Comparison of ENCODE assay signal across 28 mouse cellular contexts in the genomic region with DNA sequence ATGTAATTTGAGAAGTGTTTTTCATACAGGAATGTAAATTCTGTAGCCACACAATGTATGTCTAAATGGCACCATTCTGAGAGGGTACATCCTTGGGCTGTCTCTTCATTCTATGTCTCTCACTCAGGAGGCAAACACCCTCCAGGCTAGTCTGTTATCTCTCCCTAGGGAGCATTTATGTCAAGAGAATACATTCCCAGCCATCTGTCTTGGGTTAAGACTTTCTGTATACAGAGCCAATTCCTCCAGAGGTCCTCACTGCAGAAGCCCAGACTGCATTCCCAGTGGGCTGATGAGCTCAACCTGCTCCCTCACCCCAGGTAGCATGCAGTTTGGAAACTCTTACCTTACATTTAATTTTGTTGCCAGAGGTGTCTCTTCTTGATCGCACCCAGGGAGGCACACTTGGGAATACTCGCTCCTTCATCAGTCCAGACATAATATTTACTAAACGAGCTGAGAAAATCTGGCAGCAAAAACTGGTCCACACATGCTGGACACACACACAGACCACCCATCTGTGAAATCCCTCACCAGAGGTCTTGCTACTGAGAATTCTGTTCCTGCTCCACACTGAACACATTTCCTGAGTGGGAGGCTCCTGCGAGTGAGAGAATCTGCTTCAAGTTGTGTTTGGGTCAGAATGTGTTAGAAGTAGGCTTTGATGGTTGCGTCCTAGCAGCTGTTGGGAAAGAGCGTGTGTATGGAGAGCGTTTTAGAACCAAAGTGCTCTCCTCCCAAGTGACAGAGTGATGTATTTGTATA.
A peak's percentile ranks its signal among the peaks of the same experiment; 100 is the strongest.
DNase-seq lines count a peak whose midpoint lies in the region; ATAC-seq and TF ChIP-seq lines count a peak whose summit lies in the region.
"Had no signal": no experiment of that assay in that cellular context is flagged by ENCODE, and none has a peak within 500 bp of the region (broad histone marks: within the 10 kb centered on the region; RNA-seq: fewer than 3 reads in every experiment).

No protein-coding gene starts in this region.

- 82% methylated on average over 7 of the region's 7 CpGs for WGBS in heart, embryonic 12.5 days
- WGBS in lung, embryonic 14.5 days = 37% methylated on average over 7 of the region's 7 CpGs

- DNase-seq in heart, adult 11 months = peak; percentile 78
- peak; percentile 40 for DNase-seq in lung, embryonic 14.5 days
- no peak for DNase-seq in lung, postnatal 10 days
- DNase-seq in brain, embryonic 14.5 days (ENCODE audit: low read depth) = peak; percentile 20
- DNase-seq in mesoderm, embryonic 11.5 days (ENCODE audit: low read depth, low spot score) = peak; percentile 20
- DNase-seq: adrenal gland, postnatal 25 days; B cell, adult 2 months; cerebellum, adult 8-10 months; cerebellum, postnatal 36 days; heart, postnatal 14 days; kidney, adult 2 months; kidney, postnatal 36 days; layer of hippocampus, postnatal 36 days; retina, postnatal 1 day; right cerebral cortex, postnatal 14 days; thymus, postnatal 4 days had no signal

- no peaks in the 10 kb centered on the region for H3K4me1 ChIP-seq in heart, embryonic 12.5 days (replicated peaks)
- no peaks in the 10 kb centered on the region for H3K4me1 ChIP-seq in lung, embryonic 14.5 days (ENCODE audit: insufficient read depth)
- H3K4me1 ChIP-seq: forebrain, embryonic 13.5 days; neural tube, embryonic 12.5 days had no signal

- no peaks in the 10 kb centered on the region for H3K36me3 ChIP-seq in heart, embryonic 12.5 days
- no peaks in the 10 kb centered on the region for H3K36me3 ChIP-seq in lung, embryonic 14.5 days (ENCODE audit: insufficient read depth)
- H3K36me3 ChIP-seq: hindbrain, embryonic 10.5 days; intestine, embryonic 15.5 days; limb, embryonic 13.5 days; neural tube, embryonic 12.5 days had no signal

- TF ChIP-seq CTCF in lung, embryonic 14.5 days (IDR thresholded peaks at IDR 0.05; ENCODE audit: low read depth) = no peak
- no peak for TF ChIP-seq CTCF in brain, embryonic 14.5 days (IDR thresholded peaks at IDR 0.05; ENCODE audit: borderline replicate concordance, extremely low read depth, insufficient read depth, insufficient read length)

- no peak overlapping the region for H3K9ac ChIP-seq in heart, embryonic 12.5 days
- no peak overlapping the region for H3K9ac ChIP-seq in lung, embryonic 14.5 days
- H3K9ac ChIP-seq: forebrain, embryonic 13.5 days; intestine, embryonic 15.5 days; limb, embryonic 13.5 days; neural tube, embryonic 12.5 days had no signal

- H3K9me3 ChIP-seq in heart, embryonic 12.5 days (replicated peaks) = peaks cover 4% of the 10 kb centered on the region; the same call in 1 of the 2 replicates
- H3K9me3 ChIP-seq in lung, embryonic 14.5 days (ENCODE audit: low read depth, low read length) = no peaks in the 10 kb centered on the region
- H3K9me3 ChIP-seq: forebrain, embryonic 13.5 days; hindbrain, embryonic 10.5 days; intestine, embryonic 15.5 days; limb, embryonic 13.5 days; neural tube, embryonic 12.5 days had no signal

- no peak for TF ChIP-seq POLR2A in brain, embryonic 14.5 days (IDR thresholded peaks at IDR 0.05; ENCODE audit: borderline replicate concordance, extremely low read depth, insufficient read depth, insufficient read length, poor library complexity, severe bottlenecking)

- H3K4me3 ChIP-seq in heart, embryonic 12.5 days = no peak overlapping the region
- no peak overlapping the region for H3K4me3 ChIP-seq in lung, embryonic 14.5 days (ENCODE audit: low read depth, low read length)
- H3K4me3 ChIP-seq: forebrain, embryonic 13.5 days; hindbrain, embryonic 10.5 days; intestine, embryonic 15.5 days; limb, embryonic 13.5 days; myocyte; neural tube, embryonic 12.5 days had no signal

- no peak for ATAC-seq in heart, embryonic 12.5 days (ENCODE audit: insufficient number of reproducible peaks, low FRiP score)
- ATAC-seq in lung, embryonic 14.5 days (ENCODE audit: insufficient read depth) = peak; percentile 60; the same call in 1 of the 2 replicates
- ATAC-seq: forebrain, embryonic 13.5 days; hindbrain, embryonic 16.5 days; intestine, embryonic 15.5 days; lung, postnatal 0 days; midbrain, embryonic 16.5 days had no signal

- no peaks in the 10 kb centered on the region for H3K27me3 ChIP-seq in heart, embryonic 12.5 days (replicated peaks)
- no peaks in the 10 kb centered on the region for H3K27me3 ChIP-seq in lung, embryonic 14.5 days (ENCODE audit: insufficient read depth, low read length)
- H3K27me3 ChIP-seq: forebrain, embryonic 13.5 days; intestine, embryonic 15.5 days; limb, embryonic 13.5 days; neural tube, embryonic 12.5 days had no signal

- H3K27ac ChIP-seq in heart, embryonic 12.5 days (ENCODE audit: poor library complexity, severe bottlenecking) = no peak overlapping the region
- no peak overlapping the region for H3K27ac ChIP-seq in lung, embryonic 14.5 days (ENCODE audit: low read depth)
- H3K27ac ChIP-seq: forebrain, embryonic 13.5 days; hindbrain, embryonic 10.5 days; intestine, embryonic 15.5 days; limb, embryonic 13.5 days; neural tube, embryonic 12.5 days had no signal

- H3K4me2 ChIP-seq in heart, embryonic 12.5 days = no peak overlapping the region
- H3K4me2 ChIP-seq in lung, embryonic 14.5 days = no peak overlapping the region
- H3K4me2 ChIP-seq: forebrain, embryonic 13.5 days; intestine, embryonic 15.5 days; limb, embryonic 13.5 days; liver, embryonic 11.5 days; midbrain, embryonic 11.5 days; neural tube, embryonic 12.5 days had no signal
